Mouse (Mus musculus): ENCODE measurements at regions not wholly inside any gene's neighbourhood (a gene's known extent, or its start where the extent isn't known, plus 50 kb on each side); places are given as distances from the start of the nearest gene placed in this dataset.

DNA sequence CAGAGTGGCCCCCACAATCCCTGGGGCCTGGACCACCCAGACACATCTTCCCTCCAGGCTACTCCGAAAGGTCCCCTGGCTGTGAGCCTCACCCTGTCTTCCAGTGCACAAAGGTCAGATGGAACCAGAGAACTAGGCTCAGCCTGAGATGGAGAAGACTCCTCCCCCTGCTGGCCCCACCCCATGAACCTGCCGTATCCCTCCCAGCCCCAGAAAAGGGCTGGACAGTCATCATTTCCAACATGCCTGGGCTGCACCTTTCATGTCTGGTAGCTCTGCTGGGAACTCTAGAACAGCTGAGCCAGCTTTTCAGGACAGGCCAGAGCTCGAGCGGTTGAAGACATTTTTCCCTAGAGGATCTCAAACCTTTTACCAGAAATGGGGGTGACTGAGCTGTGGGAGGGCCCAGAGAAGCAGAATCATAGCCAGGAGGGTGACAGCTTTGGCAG, 77.8 kb downstream of the Zfp36l1 start:
- Histone ChIP-seq H3K9me3 (no peaks in the 10 kb centered on the region), H3K36me3 (no peaks in the 10 kb centered on the region), H3K4me1 (replicated peaks) (no peaks in the 10 kb centered on the region), H3K4me2 (no peak overlapping the region), H3K4me3 (no peak overlapping the region), H3K9ac (no peak overlapping the region), H3K27ac (replicated peaks) (no peak overlapping the region), H3K27me3 (no peaks in the 10 kb centered on the region)
- 47% methylated on average over 4 of the region's 4 CpGs for WGBS
- ATAC-seq (ENCODE audit: low read depth), result no peak

DNA sequence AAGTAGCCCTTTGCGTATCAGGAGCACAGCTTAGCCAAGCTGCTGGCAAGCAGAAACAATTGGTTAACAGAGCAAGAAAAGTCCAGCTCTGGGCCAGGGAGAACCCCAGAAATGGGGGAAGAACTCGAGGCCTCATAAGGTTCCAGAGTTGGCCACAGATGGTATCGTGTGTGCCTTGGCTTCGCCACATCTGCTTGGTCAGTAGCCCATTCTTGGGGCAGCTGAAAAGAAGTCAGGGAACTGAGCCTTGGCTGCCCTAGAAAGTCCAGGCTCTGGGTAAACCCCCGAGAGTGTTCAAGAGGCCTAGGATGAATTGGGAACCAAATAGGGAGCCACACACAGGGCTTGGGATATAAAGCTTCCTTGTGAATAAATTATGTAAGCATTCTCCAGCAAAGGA, 78.7 kb downstream of the Zfp36l1 start:
- no peak overlapping the region for H3K27ac ChIP-seq (replicated peaks)
- no peak overlapping the region for H3K4me2 ChIP-seq
- H3K4me1 ChIP-seq (replicated peaks), result no peaks in the 10 kb centered on the region
- WGBS, result 93% methylated on average over 5 of the region's 5 CpGs
- H3K9me3 ChIP-seq, result no peaks in the 10 kb centered on the region
- H3K9ac ChIP-seq, result no peak overlapping the region
- H3K36me3 ChIP-seq, result no peaks in the 10 kb centered on the region
- no peak overlapping the region for H3K4me3 ChIP-seq
- no peaks in the 10 kb centered on the region for H3K27me3 ChIP-seq
- no peak for ATAC-seq (ENCODE audit: low read depth)

DNA sequence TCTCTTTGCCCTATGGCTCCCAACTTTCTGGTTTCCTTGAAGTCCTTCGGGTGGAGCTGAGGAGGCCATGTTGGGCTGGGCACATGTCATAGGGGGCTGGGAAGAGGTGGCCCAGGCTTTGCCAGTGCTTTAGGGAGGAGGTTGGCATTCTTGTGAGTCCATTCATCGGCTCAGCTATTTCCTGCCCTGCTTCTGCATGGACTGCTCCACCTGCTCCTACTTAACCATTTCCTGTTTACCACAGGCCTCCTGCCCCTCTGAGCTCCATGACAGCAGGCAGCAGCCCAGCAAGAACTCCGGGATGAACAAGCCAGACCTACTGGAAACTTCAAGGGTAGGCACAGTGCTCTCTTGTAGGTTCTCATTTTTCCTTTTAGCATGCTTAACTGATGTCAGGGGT, 80.3 kb downstream of the Zfp36l1 start:
- H3K27ac ChIP-seq (replicated peaks), result no peak overlapping the region
- no peaks in the 10 kb centered on the region for H3K9me3 ChIP-seq
- ATAC-seq (ENCODE audit: low read depth), result no peak
- no peaks in the 10 kb centered on the region for H3K4me1 ChIP-seq (replicated peaks)
- H3K4me2 ChIP-seq, result no peak overlapping the region
- WGBS, result 78% methylated on average over 3 of the region's 3 CpGs
- H3K4me3 ChIP-seq, result no peak overlapping the region
- H3K27me3 ChIP-seq, result no peaks in the 10 kb centered on the region
- no peaks in the 10 kb centered on the region for H3K36me3 ChIP-seq
- H3K9ac ChIP-seq, result no peak overlapping the region

DNA sequence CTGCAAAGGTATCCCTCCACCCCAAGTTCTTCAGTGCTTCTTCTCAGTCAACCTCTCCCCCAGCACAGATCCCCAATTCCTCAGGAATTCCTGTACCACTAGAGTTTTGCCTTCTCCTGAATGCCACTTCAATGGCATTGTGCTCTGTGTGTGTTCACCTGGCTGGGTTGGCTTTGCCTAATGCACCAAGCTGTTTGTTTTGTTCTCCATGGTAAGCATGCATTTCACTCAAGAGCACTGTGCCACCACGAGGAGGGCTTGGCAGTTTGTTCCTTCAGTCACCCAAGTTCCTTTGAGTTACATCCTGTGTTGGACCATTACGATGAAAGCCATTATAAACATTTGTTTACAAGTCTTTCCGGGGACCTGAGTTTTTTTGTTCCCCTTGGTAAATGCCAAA, 84.5 kb downstream of the Zfp36l1 start:
- peaks cover 3% of the 10 kb centered on the region for H3K4me1 ChIP-seq (replicated peaks)
- WGBS, result 76% methylated on average over 3 of the region's 3 CpGs
- H3K4me3 ChIP-seq, result no peak overlapping the region
- no peak for ATAC-seq (ENCODE audit: low read depth)
- H3K36me3 ChIP-seq, result no peaks in the 10 kb centered on the region
- no peaks in the 10 kb centered on the region for H3K9me3 ChIP-seq
- no peak overlapping the region for H3K27ac ChIP-seq (replicated peaks)
- H3K27me3 ChIP-seq, result no peaks in the 10 kb centered on the region
- no peak overlapping the region for H3K4me2 ChIP-seq
- H3K9ac ChIP-seq, result no peak overlapping the region

DNA sequence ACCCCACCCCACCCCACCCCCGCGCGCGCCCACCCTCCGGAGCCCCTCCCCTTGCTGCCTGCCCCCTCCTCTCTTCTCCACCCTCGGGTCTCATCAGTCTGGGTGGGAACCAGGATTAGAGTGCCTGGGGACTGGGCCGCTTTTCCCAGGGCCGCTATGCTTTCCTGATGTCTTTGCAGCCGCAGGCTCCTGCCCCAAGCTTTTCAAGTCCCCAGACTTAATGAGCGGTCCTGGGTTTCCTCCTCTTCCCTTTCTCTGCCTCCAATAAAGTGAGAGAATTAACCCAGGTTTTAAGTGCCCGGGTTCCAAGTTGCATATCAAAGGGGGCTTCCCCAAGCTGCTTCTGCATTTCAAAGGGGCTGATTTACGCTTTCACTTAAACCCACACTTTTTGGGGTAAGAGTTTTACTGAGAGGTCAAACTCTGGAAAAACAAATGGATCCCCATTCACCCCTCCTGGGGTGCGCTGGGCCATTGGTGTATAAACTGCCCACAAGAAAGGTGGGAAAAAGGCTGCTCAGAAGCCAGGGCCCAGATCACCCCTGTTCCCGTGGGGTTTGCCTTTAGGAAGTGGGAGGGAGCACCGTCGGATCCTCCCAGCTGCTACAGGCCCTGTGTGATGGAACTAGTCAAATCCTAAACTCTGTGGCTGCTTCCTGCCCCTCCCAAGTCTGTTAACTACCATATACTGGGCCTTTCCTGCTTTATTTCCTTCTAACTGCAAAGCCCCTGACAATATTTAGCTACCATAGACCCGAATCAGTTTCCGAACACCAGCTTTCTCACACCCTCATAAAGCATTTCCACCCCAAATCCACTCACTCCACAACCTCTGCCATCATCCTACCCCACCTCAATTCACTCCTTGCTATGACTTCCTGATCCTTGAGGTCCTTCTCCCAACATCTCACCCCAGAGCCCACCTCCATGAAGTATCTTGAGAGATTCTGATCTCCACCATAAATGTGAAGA, 89.4 kb downstream of the Zfp36l1 start:
- Histone ChIP-seq H3K36me3 (no peaks in the 10 kb centered on the region), H3K9me3 (no peaks in the 10 kb centered on the region), H3K27me3 (no peaks in the 10 kb centered on the region), H3K27ac (replicated peaks) (peak overlapping the region; percentile 64), H3K4me2 (peak overlapping the region; percentile 40), H3K4me1 (replicated peaks) (peaks cover 34% of the 10 kb centered on the region), H3K4me3 (no peak overlapping the region), H3K9ac (peak overlapping the region; percentile 55)
- peak; percentile 73 for ATAC-seq (ENCODE audit: low read depth)
- whole genome bisulfite sequencing, result 9% methylated on average over 18 of the region's 18 CpGs

DNA sequence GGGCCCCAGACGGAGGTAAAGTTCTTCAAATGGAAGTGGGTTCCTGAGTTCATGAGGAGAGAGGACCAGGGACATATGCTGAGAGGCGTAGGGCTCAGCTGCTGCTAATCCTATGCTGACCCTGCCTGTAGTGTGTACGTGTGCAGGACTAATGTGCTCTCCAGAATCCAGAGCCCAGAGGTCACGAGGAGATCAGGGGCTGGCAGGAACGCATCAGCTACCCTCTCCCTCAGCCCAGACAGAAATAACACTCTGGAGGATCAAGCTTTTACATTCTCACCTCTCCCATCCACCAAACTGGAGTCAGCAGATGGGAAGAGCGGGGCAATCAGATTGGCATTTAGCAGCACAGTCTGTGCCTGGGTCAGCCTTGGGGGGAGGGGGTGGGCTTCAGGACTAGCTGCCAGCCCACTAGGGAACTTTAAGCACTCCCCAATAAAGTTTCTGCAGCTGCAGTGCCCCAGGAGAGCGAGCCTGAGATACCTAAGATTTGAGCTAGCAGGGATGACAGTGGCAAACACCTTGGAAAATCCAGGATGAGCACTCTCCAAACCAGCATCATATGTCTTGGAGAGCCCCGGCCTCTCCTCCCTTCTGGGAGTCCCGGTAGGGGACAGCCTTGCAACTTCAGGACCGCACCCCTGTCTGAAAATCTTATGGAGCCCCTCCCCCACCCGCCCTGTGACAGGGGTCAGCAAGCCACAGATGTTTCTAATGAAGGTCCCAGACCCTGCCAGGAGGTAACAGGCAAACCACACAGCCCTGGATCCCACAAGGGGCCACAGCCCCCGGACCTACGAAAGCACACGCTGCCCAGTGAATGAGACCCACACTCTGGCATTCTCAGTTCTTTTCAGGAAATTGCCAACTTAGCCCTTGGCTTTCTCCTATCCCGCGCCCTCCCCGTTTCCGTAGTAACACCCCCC, 90.4 kb downstream of the Zfp36l1 start:
- Histone ChIP-seq H3K9ac (peak overlapping the region; percentile 55), H3K27me3 (no peaks in the 10 kb centered on the region), H3K4me2 (peak overlapping the region; percentile 40), H3K4me1 (replicated peaks) (peaks cover 34% of the 10 kb centered on the region), H3K27ac (replicated peaks) (peak overlapping the region; percentile 64), H3K36me3 (no peaks in the 10 kb centered on the region), H3K4me3 (no peak overlapping the region), H3K9me3 (no peaks in the 10 kb centered on the region)
- ATAC-seq (ENCODE audit: low read depth), result peak; percentile 68
- WGBS, result 8% methylated on average over 18 of the region's 18 CpGs

DNA sequence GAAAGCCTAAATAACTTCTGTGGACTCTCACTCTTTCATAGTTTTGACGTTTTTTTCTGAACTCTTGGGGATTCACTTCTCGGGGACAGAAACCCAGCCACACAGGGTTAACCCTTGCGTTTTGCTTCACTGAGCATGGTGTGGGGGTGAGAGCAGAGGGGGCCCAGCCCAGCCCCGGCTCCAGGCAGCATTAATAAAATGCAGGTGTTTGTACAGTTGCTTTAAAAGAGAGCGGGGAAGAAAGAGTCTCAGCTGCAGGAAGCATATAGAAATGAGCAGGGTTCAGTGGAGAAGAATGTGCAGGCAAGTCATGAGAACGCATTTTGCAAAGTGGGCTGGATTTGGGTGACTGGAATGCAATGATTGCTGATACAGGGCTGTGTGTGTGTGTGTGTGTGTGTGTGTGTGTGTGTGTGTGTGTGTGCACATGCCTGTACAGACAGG, 91.8 kb downstream of the Zfp36l1 start:
- Histone ChIP-seq H3K4me1 (replicated peaks) (peaks cover 34% of the 10 kb centered on the region), H3K9ac (peak overlapping the region; percentile 26; the same call in 1 of the 2 replicates), H3K4me2 (peak overlapping the region; percentile 25; the same call in 1 of the 2 replicates), H3K36me3 (no peaks in the 10 kb centered on the region), H3K27ac (replicated peaks) (peak overlapping the region; percentile 64; the same call in 1 of the 2 replicates), H3K27me3 (no peaks in the 10 kb centered on the region), H3K9me3 (no peaks in the 10 kb centered on the region), H3K4me3 (no peak overlapping the region)
- WGBS, result 4% methylated on average over 6 of the region's 6 CpGs
- ATAC-seq (ENCODE audit: low read depth), result no peak

DNA sequence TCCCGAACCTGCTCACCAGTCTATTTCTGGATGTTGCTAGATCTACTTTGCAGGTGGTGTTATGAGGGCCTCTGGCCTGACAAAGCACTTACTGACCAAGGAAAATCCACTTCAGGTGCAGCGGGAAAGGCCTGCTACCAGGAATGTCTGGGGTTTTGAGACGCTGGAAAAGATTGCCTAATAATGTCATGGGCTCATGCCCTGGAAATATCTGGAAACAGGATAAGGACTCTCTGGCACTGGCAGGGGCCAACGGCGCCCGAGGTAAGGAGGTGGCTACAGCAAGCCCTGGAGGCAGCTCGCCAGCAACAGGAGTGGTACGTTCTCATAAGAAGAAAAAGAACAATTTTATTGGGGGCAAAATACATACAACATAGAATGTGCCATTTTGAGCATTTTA, 94.7 kb downstream of the Zfp36l1 start:
- H3K9ac ChIP-seq, result no peak overlapping the region
- no peaks in the 10 kb centered on the region for H3K27me3 ChIP-seq
- no peaks in the 10 kb centered on the region for H3K36me3 ChIP-seq
- 91% methylated on average over 8 of the region's 8 CpGs for WGBS
- H3K27ac ChIP-seq (replicated peaks), result no peak overlapping the region
- no peak overlapping the region for H3K4me2 ChIP-seq
- ATAC-seq (ENCODE audit: low read depth), result no peak
- peaks cover 47% of the 10 kb centered on the region for H3K4me1 ChIP-seq (replicated peaks)
- no peak overlapping the region for H3K4me3 ChIP-seq
- no peaks in the 10 kb centered on the region for H3K9me3 ChIP-seq

DNA sequence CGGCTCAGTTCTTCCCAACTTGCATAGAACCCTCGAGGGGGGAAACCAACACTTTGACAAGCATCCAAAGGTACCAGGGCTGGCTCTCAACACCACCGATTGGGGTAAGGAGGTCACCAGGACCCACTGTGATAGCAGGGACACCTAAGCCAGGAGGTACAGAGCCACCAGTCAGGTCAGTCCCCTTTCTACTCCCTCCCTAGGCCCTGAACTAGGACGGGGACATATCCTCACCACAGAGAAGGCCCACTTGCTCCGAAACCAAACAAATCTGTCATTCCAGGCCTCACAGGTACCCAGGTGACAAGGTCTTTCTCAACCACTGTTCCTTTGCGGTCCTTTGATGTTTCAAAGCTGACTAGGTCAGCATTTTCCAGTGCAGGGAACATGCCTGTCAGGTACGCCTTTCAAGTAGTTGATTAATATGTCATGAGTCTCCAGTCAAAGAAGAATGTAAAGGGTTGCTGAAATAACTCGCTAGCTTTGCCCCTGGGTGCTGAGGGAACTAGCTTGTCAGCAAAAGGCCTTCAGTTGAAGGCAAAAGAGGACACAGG, 95.4 kb downstream of the Zfp36l1 start:
- H3K4me2 ChIP-seq, result no peak overlapping the region
- WGBS, result 83% methylated on average over 8 of the region's 8 CpGs

DNA sequence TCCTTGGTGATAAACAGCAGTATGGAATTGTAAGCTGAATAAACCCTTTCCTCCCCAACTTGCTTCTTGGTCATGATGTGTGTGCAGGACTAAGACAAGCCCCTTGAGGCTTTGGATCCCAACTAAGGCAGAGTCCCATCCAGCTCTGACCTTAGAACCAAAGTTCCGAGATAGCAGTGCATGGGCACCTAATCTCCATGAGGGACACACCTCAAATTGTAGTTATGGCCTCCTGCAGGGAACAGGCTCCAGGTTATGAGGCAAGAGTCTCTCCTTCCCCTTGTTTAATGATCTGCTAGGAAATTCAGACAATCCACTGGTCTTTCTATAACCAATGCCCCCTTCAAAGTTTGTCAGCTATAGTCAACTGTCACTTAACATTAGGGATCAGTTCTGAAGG, 96.9 kb downstream of the Zfp36l1 start:
- Histone ChIP-seq H3K4me3 (no peak overlapping the region), H3K4me1 (replicated peaks) (peaks cover 25% of the 10 kb centered on the region), H3K9ac (no peak overlapping the region), H3K4me2 (no peak overlapping the region), H3K27me3 (no peaks in the 10 kb centered on the region), H3K27ac (replicated peaks) (no peak overlapping the region), H3K9me3 (no peaks in the 10 kb centered on the region), H3K36me3 (no peaks in the 10 kb centered on the region)
- 89% methylated on average over 1 of the region's 1 CpGs for WGBS
- no peak for ATAC-seq (ENCODE audit: low read depth)

More for the DNA sequence above, 95.4 kb downstream of the Zfp36l1 start:
- Histone ChIP-seq H3K9me3 (no peaks in the 10 kb centered on the region), H3K4me3 (no peak overlapping the region), H3K27ac (replicated peaks) (no peak overlapping the region), H3K9ac (no peak overlapping the region), H3K27me3 (no peaks in the 10 kb centered on the region), H3K36me3 (no peaks in the 10 kb centered on the region), H3K4me1 (replicated peaks) (peaks cover 41% of the 10 kb centered on the region)
- no peak for ATAC-seq (ENCODE audit: low read depth)

DNA sequence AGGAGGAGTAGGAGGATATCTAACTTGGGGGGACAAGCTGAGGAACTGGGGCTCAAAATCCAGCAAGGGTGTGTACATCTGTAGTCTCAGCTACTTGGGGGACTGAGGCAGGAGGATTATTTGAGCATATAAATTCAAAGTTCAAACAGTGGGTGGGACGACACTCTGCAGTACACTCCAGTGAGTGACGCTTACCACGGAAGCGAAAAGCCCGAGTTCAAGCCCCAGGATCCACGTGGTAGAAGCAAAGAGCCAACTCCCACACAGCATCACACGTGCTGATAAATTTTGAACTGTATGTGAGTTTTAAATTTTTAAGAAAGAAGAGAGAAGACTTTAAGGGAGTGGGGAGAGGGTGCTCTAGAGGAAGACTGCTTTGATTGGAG, 98.2 kb downstream of the Zfp36l1 start:
- Histone ChIP-seq H3K27ac (replicated peaks) (peak overlapping the region; percentile 76), H3K9ac (peak overlapping the region; percentile 58; the same call in 1 of the 2 replicates), H3K27me3 (no peaks in the 10 kb centered on the region), H3K4me2 (peak overlapping the region; percentile 49), H3K4me3 (no peak overlapping the region), H3K4me1 (replicated peaks) (peaks cover 18% of the 10 kb centered on the region), H3K36me3 (no peaks in the 10 kb centered on the region), H3K9me3 (no peaks in the 10 kb centered on the region)
- WGBS, result 69% methylated on average over 7 of the region's 7 CpGs
- no peak; the same call in 1 of the 2 replicates for ATAC-seq (ENCODE audit: low read depth)

Data from neural tube, embryonic 13.5 days (tissue).